Mouse (Mus musculus): ENCODE measurements at regions not wholly inside any gene's neighbourhood (a gene's known extent, or its start where the extent isn't known, plus 50 kb on each side); places are given as distances from the start of the nearest gene placed in this dataset.

DNA sequence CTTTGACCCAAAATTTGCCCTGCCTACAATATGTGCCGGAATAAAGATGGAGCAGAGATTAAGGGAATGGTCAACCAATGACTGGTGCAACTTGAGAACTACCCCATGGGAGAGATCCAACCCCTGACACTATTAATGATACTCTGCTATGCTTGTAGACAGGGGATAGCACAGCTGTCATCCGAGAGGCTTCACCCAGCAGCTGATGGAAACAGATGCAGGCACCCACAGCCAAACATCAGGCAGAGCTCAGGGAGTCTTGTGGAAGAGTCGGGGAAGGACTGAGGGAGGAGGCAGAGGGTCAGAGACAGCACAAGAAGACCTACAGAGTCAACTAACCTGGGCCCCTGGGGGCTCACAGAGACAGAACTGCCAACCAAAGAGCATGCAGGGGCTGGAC lies 395.8 kb downstream of the Cd83 start:
- Histone ChIP-seq H3K36me3 (ENCODE audit: insufficient read depth, low read length) (no peaks in the 10 kb centered on the region), H3K4me3 (replicated peaks; ENCODE audit: low read length) (no peak overlapping the region), H3K9me3 (ENCODE audit: low read length) (no peaks in the 10 kb centered on the region), H3K4me1 (replicated peaks; ENCODE audit: low read depth, low read length) (peaks cover 16% of the 10 kb centered on the region), H3K27me3 (ENCODE audit: insufficient read depth, low read length) (no peaks in the 10 kb centered on the region)
- TF ChIP-seq CTCF (conservative IDR thresholded peaks at IDR 0.05; ENCODE audit: low read length), result no peak
- no peak for TF ChIP-seq POU5F1 (IDR thresholded peaks at IDR 0.05; ENCODE audit: borderline replicate concordance, low read length)
- TF ChIP-seq NANOG (IDR thresholded peaks at IDR 0.05; ENCODE audit: borderline replicate concordance, low read length), result no peak

- Histone ChIP-seq H3K27me3 (ENCODE audit: insufficient read depth, low read length) (no peaks in the 10 kb centered on the region), H3K9me3 (ENCODE audit: low read length) (no peaks in the 10 kb centered on the region), H3K4me1 (replicated peaks; ENCODE audit: low read depth, low read length) (peaks cover 16% of the 10 kb centered on the region), H3K36me3 (ENCODE audit: insufficient read depth, low read length) (no peaks in the 10 kb centered on the region), H3K4me3 (replicated peaks; ENCODE audit: low read length) (no peak overlapping the region)
- no peak for TF ChIP-seq NANOG (IDR thresholded peaks at IDR 0.05; ENCODE audit: borderline replicate concordance, low read length)
- no peak for TF ChIP-seq CTCF (conservative IDR thresholded peaks at IDR 0.05; ENCODE audit: low read length)
- TF ChIP-seq POU5F1 (IDR thresholded peaks at IDR 0.05; ENCODE audit: borderline replicate concordance, low read length), result no peak
These were observed 398.1 kb downstream of the Cd83 start for GRCm38 (mm10) chr13:44182544-44183191.

- no peaks in the 10 kb centered on the region for H3K4me1 ChIP-seq (replicated peaks; ENCODE audit: low read depth, low read length)
- TF ChIP-seq CTCF (conservative IDR thresholded peaks at IDR 0.05; ENCODE audit: low read length) (no peak), NANOG (IDR thresholded peaks at IDR 0.05; ENCODE audit: borderline replicate concordance, low read length) (no peak), POU5F1 (IDR thresholded peaks at IDR 0.05; ENCODE audit: borderline replicate concordance, low read length) (no peak)
These were observed 410.8 kb downstream of the Cd83 start for GRCm38 (mm10) chr13:44195365-44195764.

GRCm38 (mm10) chr13:44206042-44206441 lies 421.5 kb downstream of the Cd83 start:
- Histone ChIP-seq H3K36me3 (ENCODE audit: insufficient read depth, low read length) (no peaks in the 10 kb centered on the region), H3K4me1 (replicated peaks; ENCODE audit: low read depth, low read length) (peaks cover 11% of the 10 kb centered on the region), H3K4me3 (replicated peaks; ENCODE audit: low read length) (no peak overlapping the region), H3K9me3 (ENCODE audit: low read length) (peaks cover 2% of the 10 kb centered on the region; the same call in 1 of the 2 replicates), H3K27me3 (ENCODE audit: insufficient read depth, low read length) (peaks cover 17% of the 10 kb centered on the region)
- no peak for TF ChIP-seq CTCF (conservative IDR thresholded peaks at IDR 0.05; ENCODE audit: low read length)
- TF ChIP-seq NANOG (IDR thresholded peaks at IDR 0.05; ENCODE audit: borderline replicate concordance, low read length), result no peak
- TF ChIP-seq POU5F1 (IDR thresholded peaks at IDR 0.05; ENCODE audit: borderline replicate concordance, low read length), result no peak

More at GRCm38 (mm10) chr13:44195365-44195764, 410.8 kb downstream of the Cd83 start:
- H3K9me3 ChIP-seq (ENCODE audit: low read length), result no peaks in the 10 kb centered on the region
- no peaks in the 10 kb centered on the region for H3K36me3 ChIP-seq (ENCODE audit: insufficient read depth, low read length)
- 0 out of 2 replicates have a peak, but pooled peaks cover 4% of the 10 kb centered on the region for H3K27me3 ChIP-seq (ENCODE audit: insufficient read depth, low read length)
- H3K4me3 ChIP-seq (replicated peaks; ENCODE audit: low read length), result no peak overlapping the region

GRCm38 (mm10) chr13:44206448-44206847 lies 421.9 kb downstream of the Cd83 start:
- no peaks in the 10 kb centered on the region for H3K36me3 ChIP-seq (ENCODE audit: insufficient read depth, low read length)
- TF ChIP-seq NANOG (IDR thresholded peaks at IDR 0.05; ENCODE audit: borderline replicate concordance, low read length) (no peak), CTCF (conservative IDR thresholded peaks at IDR 0.05; ENCODE audit: low read length) (no peak), POU5F1 (IDR thresholded peaks at IDR 0.05; ENCODE audit: borderline replicate concordance, low read length) (no peak)
- H3K4me3 ChIP-seq (replicated peaks; ENCODE audit: low read length), result no peak overlapping the region
- peaks cover 6% of the 10 kb centered on the region; the same call in 1 of the 2 replicates for H3K9me3 ChIP-seq (ENCODE audit: low read length)
- H3K4me1 ChIP-seq (replicated peaks; ENCODE audit: low read depth, low read length), result peaks cover 11% of the 10 kb centered on the region
- peaks cover 17% of the 10 kb centered on the region for H3K27me3 ChIP-seq (ENCODE audit: insufficient read depth, low read length)

- Histone ChIP-seq H3K36me3 (ENCODE audit: insufficient read depth, low read length) (no peaks in the 10 kb centered on the region), H3K4me1 (replicated peaks; ENCODE audit: low read depth, low read length) (peaks cover 11% of the 10 kb centered on the region), H3K9me3 (ENCODE audit: low read length) (peaks cover 7% of the 10 kb centered on the region; the same call in 1 of the 2 replicates), H3K4me3 (replicated peaks; ENCODE audit: low read length) (no peak overlapping the region), H3K27me3 (ENCODE audit: insufficient read depth, low read length) (peaks cover 20% of the 10 kb centered on the region)
- TF ChIP-seq POU5F1 (IDR thresholded peaks at IDR 0.05; ENCODE audit: borderline replicate concordance, low read length) (no peak), NANOG (IDR thresholded peaks at IDR 0.05; ENCODE audit: borderline replicate concordance, low read length) (no peak), CTCF (conservative IDR thresholded peaks at IDR 0.05; ENCODE audit: low read length) (no peak)
These were observed 422.9 kb downstream of the Cd83 start for GRCm38 (mm10) chr13:44207400-44208005.

- Histone ChIP-seq H3K4me3 (replicated peaks; ENCODE audit: low read length) (no peak overlapping the region), H3K9me3 (ENCODE audit: low read length) (peaks cover 7% of the 10 kb centered on the region; the same call in 1 of the 2 replicates), H3K36me3 (ENCODE audit: insufficient read depth, low read length) (no peaks in the 10 kb centered on the region), H3K27me3 (ENCODE audit: insufficient read depth, low read length) (peaks cover 27% of the 10 kb centered on the region), H3K4me1 (replicated peaks; ENCODE audit: low read depth, low read length) (peaks cover 11% of the 10 kb centered on the region)
- TF ChIP-seq NANOG (IDR thresholded peaks at IDR 0.05; ENCODE audit: borderline replicate concordance, low read length), result no peak
- no peak for TF ChIP-seq POU5F1 (IDR thresholded peaks at IDR 0.05; ENCODE audit: borderline replicate concordance, low read length)
- no peak for TF ChIP-seq CTCF (conservative IDR thresholded peaks at IDR 0.05; ENCODE audit: low read length)
These were observed 424.5 kb downstream of the Cd83 start for GRCm38 (mm10) chr13:44209036-44209435.

DNA sequence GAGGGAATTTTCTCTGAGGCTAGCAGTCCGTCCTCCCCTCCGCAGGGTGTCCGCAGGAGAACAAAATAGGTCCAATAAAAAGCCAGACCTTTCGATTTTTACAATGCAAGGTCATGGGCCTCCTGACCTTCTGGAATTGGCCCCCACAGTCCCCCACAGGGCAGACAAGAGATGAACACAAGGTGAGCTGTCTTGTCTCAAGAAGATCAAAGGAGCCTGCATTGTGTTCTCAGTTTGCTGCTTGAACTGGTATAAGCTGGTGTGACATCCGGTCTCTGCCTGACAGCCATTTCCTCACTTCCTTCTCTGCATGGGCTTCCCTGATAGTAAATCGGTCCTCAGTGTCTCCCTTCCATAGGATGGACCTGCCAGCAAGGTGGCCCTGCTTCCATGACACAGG lies 425.5 kb downstream of the Cd83 start:
- peaks cover 24% of the 10 kb centered on the region for H3K27me3 ChIP-seq (ENCODE audit: insufficient read depth, low read length)
- TF ChIP-seq NANOG (IDR thresholded peaks at IDR 0.05; ENCODE audit: borderline replicate concordance, low read length), result peak; percentile 41; the same call in 1 of the 2 replicates
- no peak for TF ChIP-seq CTCF (conservative IDR thresholded peaks at IDR 0.05; ENCODE audit: low read length)

More for the DNA sequence above, 425.5 kb downstream of the Cd83 start:
- peaks cover 7% of the 10 kb centered on the region; the same call in 1 of the 2 replicates for H3K9me3 ChIP-seq (ENCODE audit: low read length)
- H3K4me1 ChIP-seq (replicated peaks; ENCODE audit: low read depth, low read length), result peaks cover 11% of the 10 kb centered on the region
- H3K4me3 ChIP-seq (replicated peaks; ENCODE audit: low read length), result no peak overlapping the region
- H3K36me3 ChIP-seq (ENCODE audit: insufficient read depth, low read length), result no peaks in the 10 kb centered on the region

Data from E14TG2a.4 (cell line).